Mouse (Mus musculus): Measurements from ENCODE around the gene Spock1. TPM values are rescaled to one million over a fixed set of nuclear protein-coding genes. Genes with fewer than 3 reads are reported as not detected.

Gene Spock1
- total RNA-seq, 2 experiments from 2014 or later: 13.2 to 14.7 TPM

DNA sequence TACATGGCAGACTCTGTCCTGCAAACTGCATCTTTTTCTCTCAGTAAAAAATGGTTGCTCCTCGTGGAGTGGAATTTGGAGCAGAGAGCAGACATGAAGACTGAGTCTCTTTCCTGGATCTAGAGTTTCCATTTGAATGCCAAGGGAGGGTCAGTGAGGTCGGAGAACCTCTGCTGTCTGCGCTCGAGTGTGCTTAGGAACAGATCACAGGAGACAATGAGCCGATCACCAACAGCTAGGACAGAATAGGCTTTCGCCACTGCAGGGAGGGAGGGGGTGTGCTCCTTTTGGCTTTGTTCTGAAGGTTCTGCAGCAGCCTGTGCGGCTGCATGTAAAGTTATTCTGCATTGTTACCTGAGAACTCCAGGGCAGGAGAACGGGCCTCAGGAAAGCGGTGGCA, 49.6 kb downstream of the Spock1 start:
- DNase-seq: no peak

- no peak for DNase-seq
Observed at GRCm38 (mm10) chr13:57857016-57857415, 51.1 kb downstream of the Spock1 start.

GRCm38 (mm10) chr13:57856311-57856853, 51.8 kb downstream of the Spock1 start:
- no peak for DNase-seq

DNA sequence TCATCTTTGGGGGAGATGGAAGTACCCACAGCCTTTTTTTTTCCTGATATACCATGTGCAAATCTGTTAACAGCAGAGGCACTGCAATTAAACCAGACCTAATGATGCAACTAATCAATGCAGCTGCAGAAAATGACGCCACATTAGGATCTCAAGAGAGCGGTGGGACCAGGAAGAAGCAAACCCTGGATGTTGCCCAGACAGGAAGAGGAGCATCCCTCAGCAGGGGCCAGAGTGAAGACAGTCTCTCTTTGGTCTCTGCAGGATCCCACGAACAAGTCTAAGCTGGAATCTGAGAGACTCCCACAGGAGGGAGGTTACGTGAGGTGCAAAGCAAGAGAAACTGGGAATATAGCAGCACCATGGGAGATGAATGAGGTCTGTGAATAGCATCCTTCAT, 52.4 kb downstream of the Spock1 start:
- no peak for DNase-seq

DNA sequence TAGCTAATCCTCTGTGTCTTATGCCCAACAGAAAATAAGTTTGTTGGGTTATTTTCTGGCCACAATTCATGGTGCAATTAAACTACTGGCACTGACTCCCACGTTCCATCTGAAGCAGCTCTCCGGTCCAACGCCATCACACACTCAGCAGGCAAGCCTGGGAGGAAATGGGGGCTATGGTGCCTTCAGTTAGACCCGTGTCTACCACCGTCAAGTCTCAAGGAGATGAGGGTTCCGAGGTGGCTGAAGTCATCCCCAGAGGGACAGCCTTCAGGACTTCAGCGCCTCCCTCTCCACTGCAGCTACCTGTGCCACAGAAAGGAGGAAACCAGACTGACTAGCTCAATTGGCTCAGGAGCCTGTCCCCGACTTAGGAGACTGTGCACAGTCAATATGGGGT, 53.7 kb downstream of the Spock1 start:
- DNase-seq: no peak

GRCm38 (mm10) chr13:57853621-57854020, 54.5 kb downstream of the Spock1 start:
- no peak for DNase-seq

DNA sequence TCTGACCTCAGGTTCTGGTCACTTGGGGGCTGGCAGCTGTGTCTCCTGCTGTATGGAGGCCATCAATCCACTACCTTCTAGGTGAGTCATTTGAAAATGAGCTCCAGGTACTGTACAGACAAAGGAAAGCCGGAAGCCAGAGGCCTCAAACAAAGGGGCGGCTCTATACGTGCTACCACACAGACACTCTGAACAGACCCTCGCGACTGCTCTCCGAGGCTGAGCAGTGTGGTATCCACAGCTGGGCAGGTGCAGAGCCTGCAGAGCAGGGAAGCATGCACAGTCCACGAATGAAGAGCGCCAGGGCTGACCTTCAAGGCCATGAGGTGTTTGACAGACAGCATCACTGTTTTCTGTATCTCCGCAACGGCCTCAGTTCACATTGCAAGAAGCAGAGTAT, 55.0 kb downstream of the Spock1 start:
- no peak for DNase-seq

GRCm38 (mm10) chr13:57848931-57849330, 59.2 kb downstream of the Spock1 start:
- no peak for DNase-seq

- no peak for DNase-seq
Observed at GRCm38 (mm10) chr13:57847101-57847500, 61.0 kb downstream of the Spock1 start.

GRCm38 (mm10) chr13:57846468-57846867, 61.7 kb downstream of the Spock1 start:
- no peak for DNase-seq

DNA sequence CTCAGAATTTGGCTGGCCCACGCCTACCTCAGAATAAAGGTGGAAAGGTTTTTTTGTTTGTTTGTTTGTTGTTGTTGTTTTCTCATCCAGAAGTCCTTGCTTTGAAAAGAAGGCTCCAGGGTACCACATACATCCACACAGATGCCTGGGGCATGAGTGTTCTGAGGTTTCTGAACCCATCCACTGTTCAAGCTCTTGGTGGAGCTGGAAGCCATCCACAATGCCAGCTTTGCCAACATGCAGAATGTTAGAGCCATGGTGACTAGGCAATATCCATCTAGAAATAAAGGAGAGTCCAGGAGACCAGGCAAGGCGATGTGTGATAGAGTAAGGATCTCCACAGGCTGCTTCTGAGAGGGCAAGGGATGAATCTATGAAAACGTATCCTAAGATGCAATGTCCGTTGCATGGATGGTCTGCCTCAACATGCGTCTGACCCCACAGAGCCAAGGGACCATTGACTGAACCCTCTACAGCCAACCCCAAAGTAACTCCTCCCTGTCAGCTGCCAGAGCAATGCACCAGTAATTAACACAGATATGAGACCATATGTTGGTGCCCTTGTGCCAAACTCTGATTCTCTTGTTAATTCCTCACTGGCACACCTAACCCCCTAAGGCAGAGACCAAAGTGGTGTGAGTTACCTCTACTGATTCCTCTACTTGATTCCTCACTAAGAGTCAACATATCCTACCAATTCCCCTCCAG, 66.8 kb downstream of the Spock1 start:
- DNase-seq: no peak

GRCm38 (mm10) chr13:57837691-57838437, 70.3 kb downstream of the Spock1 start:
- no peak for DNase-seq

DNA sequence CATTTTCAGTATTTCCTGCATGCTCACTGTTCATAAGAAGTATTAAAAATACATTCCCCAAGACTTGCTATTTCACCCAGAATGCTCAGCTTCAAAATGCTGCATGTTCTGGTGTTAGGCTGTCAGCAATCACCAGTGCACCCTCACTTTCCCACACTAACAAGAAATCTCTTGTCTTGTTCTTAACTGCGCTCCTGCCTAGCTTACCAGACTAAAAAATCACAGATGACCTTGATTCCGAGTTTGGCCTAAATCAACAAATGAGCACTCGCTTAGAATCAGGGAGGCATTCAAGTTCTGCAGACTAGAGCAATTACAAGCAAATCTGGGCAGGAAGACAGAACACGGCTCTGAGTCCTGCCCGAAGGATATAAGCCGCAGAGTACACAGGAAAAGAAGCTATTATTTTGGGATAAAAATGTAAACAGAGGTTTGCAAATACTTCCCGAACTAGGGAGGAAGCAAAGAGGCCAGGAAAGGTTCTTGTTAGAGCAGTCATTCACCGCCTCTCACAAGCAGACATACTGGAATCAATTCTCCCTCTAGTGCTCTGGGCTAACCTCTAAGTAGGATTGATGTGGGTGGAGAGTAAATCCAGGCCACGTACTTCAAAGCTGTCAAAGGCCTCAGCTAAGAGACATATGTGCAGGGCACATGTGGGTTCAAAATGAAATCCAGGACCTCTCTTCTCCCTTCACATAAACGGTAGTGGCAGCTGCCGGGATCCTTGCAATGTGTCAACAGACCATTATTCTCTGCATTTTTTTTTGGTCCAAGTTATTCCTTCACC, 76.6 kb downstream of the Spock1 start:
- DNase-seq: no peak

GRCm38 (mm10) chr13:57830896-57831295, 77.2 kb downstream of the Spock1 start:
- DNase-seq: no peak

GRCm38 (mm10) chr13:57830091-57830490, 78.0 kb downstream of the Spock1 start:
- no peak for DNase-seq

- no peak for DNase-seq
Observed at GRCm38 (mm10) chr13:57816276-57816675, 91.9 kb downstream of the Spock1 start.

DNA sequence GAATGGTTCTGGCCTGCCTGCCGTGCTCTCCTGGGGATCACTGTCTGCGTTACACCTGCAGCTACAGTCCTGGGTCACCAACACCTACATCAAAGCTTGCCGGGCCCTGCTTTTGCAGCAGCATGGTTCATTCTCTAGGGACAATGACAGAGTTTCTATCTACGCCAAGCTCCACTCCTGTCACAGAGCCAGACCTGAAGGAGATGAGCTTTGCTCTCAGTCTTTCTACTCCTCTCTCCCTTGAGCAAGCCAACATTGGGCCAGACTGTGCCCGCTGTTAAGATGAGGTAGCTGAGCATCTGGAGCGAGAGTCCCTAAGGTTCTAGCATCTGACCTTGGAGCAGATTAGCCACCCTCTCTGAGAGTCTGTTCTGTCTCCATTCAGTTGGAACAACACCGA, 95.5 kb downstream of the Spock1 start:
- no peak for DNase-seq

- DNase-seq: no peak
Observed at GRCm38 (mm10) chr13:57811253-57811652, 96.9 kb downstream of the Spock1 start.

GRCm38 (mm10) chr13:57810816-57811215, 97.3 kb downstream of the Spock1 start:
- no peak for DNase-seq

- DNase-seq: no peak
Observed at GRCm38 (mm10) chr13:57810083-57810482, 98.0 kb downstream of the Spock1 start.

DNA sequence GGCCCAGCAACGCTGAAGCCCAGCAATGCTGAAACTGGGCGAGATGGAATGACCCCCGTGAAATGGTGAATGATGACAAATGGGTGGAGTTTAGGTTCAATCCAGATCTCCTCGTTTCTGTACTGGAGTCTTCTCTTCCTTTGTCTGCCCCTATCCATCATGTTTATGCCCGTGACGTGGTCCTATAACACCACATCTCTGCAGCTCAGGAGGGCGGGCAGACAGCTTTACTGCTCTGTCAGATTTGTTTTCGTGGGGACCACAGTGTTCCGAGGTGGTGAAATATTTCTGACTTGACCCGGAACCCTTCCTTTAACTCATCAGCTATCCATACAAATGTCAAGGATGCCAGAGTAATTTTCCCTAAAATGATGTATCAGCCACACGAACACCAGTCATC, 98.5 kb downstream of the Spock1 start:
- no peak for DNase-seq

GRCm38 (mm10) chr13:57806816-57807215, 101.3 kb downstream of the Spock1 start:
- DNase-seq: no peak

DNA sequence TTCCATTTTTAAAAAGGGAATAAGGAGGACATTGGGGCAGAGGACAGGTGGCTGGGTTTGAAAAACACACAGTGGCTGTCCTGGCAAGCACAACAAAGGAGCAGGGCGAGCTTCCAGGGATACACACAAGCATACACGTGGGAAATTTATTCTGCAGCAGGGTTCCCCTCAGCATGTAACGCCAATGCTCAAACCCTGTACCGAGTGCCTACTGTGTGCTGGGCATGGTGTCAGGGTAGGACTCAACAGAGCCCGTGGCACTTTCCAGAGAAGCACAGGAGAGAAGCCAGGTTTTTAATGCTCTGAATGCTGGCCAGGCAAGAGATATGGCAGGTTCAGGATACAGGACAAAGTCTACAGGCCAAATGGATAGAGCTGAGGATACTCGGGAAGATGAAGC, 101.8 kb downstream of the Spock1 start:
- no peak for DNase-seq

Measured in adrenal gland, postnatal 10 days (tissue).